Mouse (Mus musculus): ENCODE measurements around the gene Rtbdn. TPM values are rescaled to one million over a fixed set of nuclear protein-coding genes. Genes with fewer than 3 reads are reported as not detected.

Rtbdn gene
- polyA plus RNA-seq, 2 experiments from 2014 or later = not detected

- no peak for ATAC-seq
Observed at GRCm38 (mm10) chr8:84981644-84982498, 35.1 kb downstream of the Rtbdn start.

- no peak for ATAC-seq
Observed at GRCm38 (mm10) chr8:84982499-84983011, 35.8 kb downstream of the Rtbdn start.

DNA sequence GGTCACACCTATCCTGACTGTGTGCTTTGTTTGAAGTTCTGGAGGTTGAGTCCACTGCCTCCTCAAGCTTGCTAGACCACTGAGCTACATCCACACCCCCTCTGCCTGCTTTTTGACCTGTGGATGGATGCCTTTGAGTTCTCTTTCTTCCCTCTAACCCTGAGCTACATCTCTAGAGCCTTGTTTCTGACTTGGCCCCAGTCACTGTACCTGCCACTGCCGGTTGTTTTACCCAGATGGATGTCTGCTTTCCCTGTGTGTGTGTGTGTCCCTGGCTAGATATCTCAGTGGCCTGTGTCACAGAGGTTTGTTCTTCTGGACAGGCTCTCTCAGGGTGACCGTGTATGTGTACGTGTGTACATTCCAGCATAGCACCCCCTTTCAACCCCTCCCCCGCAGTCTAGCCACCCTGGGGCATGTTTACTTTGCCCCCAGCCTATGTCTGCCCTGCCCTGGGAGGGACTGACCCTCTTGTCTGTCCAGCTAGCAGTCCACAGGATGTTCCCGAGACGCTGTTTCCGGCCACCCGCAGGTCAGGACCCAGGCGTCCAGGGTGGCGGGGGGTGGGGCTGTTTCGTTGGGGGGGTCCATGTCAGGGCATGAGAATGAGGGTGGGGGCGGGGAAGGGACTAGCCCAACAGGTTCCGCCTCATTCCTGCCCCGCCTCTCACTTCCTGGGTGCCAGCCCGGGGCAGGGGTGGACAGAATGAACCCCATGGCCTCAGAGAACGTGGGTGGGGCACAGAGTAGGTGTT, 37.7 kb downstream of the Rtbdn start:
- no peak for ATAC-seq

GRCm38 (mm10) chr8:84985049-84985683, 38.4 kb downstream of the Rtbdn start:
- peak; percentile 1 for ATAC-seq

- ATAC-seq = peak; percentile 60
Observed at GRCm38 (mm10) chr8:84985684-84986378, 39.0 kb downstream of the Rtbdn start.

DNA sequence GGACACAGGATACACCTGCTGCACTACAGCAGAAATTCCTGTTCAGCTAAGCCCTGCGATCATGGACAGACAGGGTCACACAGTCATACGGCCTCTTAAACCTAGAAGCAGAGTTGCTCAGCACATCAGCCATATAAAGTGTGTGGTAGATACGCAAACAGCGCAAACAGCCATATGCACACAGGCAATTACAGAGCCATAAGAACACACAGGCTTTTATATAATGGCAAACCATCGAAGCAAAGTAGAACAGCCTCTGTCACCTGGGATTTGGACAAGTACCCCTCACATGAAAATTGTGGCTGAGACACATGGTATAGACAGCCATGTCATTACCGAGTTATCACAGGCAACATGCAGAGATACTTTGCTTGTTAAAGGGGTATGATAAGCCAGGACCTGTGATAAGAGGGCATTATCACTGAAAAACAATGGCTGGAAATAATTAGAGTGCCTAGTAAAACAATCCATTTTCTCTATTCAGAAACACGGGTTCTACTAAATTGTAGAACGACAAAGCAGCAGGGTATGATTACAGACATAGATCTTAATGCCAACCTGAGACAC, 39.7 kb downstream of the Rtbdn start:
- no peak for ATAC-seq

DNA sequence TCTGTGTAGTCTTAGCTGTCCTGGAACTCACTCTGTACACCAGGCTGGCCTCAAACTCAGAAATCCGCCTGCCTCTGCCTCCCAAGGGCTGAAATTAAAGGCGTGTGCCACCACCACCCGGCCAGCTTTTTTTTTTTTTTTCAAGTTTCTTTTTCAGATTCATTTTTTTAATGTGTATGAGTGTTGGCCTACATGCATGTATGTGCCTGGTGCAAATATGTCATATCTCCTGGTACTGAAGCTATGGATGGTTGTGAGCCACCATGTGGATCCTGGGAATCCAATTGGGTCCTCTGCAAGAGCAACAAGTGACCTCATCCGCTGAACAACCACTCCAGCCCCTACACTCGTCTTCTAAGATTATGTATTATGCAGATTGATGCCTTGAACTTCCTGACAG, 40.6 kb downstream of the Rtbdn start:
- no peak for ATAC-seq

GRCm38 (mm10) chr8:84987903-84988302, 41.1 kb downstream of the Rtbdn start:
- no peak for ATAC-seq

- ATAC-seq = no peak
Observed at GRCm38 (mm10) chr8:84989311-84989731, 42.5 kb downstream of the Rtbdn start.

DNA sequence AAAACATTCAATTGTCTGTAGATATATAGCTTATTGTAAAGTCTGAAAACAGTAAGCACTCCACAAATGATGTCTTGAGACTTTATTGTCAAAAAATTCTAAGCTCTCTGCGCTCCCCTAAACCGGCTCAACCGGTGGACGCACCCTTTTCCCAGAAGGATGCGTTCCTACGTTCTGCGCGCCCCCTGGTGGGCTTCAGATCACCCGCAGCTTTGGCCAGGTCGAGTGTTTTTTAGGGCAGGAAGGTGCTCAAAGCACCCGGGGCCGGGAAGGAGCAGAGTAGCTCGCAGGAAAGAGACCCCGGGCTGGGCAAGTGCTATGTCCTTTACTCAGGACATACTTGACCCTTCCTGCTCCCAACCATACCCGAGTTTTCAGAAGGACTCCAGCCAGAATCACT, 43.0 kb downstream of the Rtbdn start:
- ATAC-seq = no peak

- ATAC-seq = peak; percentile 65
Observed at GRCm38 (mm10) chr8:84990349-84990748, 43.6 kb downstream of the Rtbdn start, which contains the start of gene Hook2. TSS of gene Hook2 (plus strand) at chr8:84990603.

DNA sequence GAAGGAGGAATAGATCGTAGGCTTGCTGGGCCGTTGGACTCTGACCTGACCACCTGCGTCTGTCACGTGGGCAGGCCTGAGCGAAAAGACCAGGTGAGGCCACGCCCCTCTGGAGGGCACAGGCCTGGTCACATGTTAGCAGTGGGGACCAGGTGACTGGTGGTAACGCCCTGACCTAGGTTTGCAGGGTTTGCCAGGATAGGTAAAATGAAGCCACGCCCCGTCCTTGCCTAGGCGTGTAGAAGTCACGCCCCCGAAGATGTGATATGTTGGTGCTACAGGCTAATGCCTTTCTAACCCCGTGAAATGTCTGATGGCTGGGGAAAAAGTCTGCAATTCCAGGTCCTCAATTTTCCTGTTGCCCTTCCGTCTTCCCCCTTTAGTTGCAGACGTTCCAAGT, 44.0 kb downstream of the Rtbdn start:
- no peak for ATAC-seq

DNA sequence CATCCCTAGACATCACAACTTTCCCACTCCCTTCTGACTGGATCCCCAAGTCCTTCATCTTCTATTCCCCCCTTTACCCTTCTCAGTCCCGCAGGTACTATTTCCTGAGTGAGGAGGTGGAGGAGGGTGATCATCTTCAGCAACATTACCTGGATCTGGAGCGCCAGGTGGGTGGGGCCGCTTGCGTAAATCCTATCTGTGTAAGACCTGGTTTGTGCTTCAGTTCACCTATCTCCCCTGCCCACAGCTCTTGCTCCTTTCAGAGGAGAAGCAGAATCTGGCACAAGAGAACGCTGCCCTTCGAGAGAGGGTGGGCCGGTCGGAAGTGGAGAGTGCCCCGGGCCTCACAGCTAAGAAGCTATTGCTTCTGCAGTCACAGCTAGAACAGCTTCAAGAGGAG, 47.6 kb downstream of the Rtbdn start:
- ATAC-seq = no peak

GRCm38 (mm10) chr8:84995680-84996079, 48.9 kb downstream of the Rtbdn start:
- ATAC-seq = no peak

DNA sequence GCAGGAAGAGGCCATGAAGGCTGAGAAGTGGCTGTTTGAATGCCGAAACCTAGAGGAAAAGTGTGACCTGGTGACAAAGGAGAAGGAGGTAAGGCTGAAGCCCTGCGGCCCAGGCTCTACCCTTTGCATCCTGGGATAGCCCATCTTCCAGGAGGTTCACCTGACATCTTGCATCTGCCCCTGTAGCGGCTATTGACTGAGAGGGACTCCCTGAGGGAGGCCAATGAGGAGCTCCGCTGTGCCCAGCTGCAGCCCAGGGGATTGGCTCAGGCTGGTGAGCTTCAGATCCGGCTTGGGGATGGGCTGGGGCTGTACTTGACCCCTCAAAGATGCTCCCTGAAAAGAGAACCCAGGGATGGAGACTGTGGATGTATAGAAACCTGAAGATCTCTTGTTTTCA, 50.2 kb downstream of the Rtbdn start:
- ATAC-seq = no peak

DNA sequence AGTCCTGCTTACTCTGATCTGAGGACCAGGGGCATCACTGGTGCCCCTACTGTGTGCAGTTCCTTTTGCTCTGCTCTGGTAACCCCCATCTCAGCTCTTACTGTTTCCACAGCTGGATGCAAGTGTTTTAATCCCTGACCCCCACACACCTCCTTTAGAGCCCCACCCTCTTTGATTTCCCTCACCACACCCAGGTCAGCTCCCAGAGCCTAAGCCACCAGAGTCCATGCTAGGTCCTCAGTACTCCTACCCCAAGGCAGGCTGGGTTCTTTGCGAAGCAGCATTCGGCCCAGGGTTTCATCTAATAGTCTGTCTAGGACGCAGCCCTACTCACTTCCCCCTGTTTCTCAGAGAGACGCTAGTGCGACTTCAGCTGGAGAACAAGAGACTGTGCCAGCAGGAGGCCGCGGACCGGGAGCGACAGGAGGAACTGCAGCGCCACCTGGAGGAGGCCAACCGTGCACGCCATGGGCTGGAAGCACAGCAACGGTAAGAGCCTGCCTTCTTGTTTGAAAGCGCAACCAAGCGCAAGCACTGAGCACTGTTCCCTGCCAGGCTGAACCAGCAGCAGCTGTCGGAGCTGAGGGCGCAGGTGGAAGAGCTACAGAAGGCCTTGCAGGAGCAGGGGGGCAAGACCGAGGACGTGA, 51.0 kb downstream of the Rtbdn start:
- peak; percentile 97 for ATAC-seq

Other genes with a start within 250 kb of the Rtbdn start
- 1 to 10 TPM in 1 of 2 experiments, under 1 TPM in 1; 0.85 to 1.2 TPM for gene Lyl1, start 245.5 kb upstream of the Rtbdn start, polyA plus RNA-seq (2017; shearing (Covaris generic))
- gene G430095P16Rik, start 224.0 kb upstream of the Rtbdn start, polyA plus RNA-seq (2017; shearing (Covaris generic)) = 10 to 100 TPM; 20.2 to 37.5 TPM
- 1 to 10 TPM; 2.0 to 2.2 TPM for gene Nfix, start 146.6 kb upstream of the Rtbdn start, polyA plus RNA-seq (2017; shearing (Covaris generic))
- gene Dand5, start 124.2 kb upstream of the Rtbdn start, polyA plus RNA-seq (2017; shearing (Covaris generic)) = 1 to 10 TPM; 4.2 to 4.5 TPM
- gene Gadd45gip1, start 115.5 kb upstream of the Rtbdn start, polyA plus RNA-seq (2017; shearing (Covaris generic)) = 10 to 100 TPM; 18.5 to 21.5 TPM
- 100 to 1,000 TPM; 125 to 131 TPM for gene Rad23a, start 106.3 kb upstream of the Rtbdn start, polyA plus RNA-seq (2017; shearing (Covaris generic))
- 100 to 1,000 TPM; 269 to 303 TPM for gene Calr, start 100.1 kb upstream of the Rtbdn start, polyA plus RNA-seq (2017; shearing (Covaris generic))
- 10 to 100 TPM; 45.8 to 58.4 TPM for gene Farsa, start 90.0 kb upstream of the Rtbdn start, polyA plus RNA-seq (2017; shearing (Covaris generic))
- gene Syce2, start 74.9 kb upstream of the Rtbdn start, polyA plus RNA-seq (2017; shearing (Covaris generic)) = 10 to 100 TPM in 1 of 2 experiments, 1 to 10 TPM in 1; 8.2 to 15.0 TPM
- gene Gcdh, start 53.1 kb upstream of the Rtbdn start, polyA plus RNA-seq (2017; shearing (Covaris generic)) = 10 to 100 TPM; 11.3 to 15.1 TPM
- 1 to 10 TPM in 1 of 2 experiments, not detected in 1; 1.1 TPM for gene Klf1, start 45.1 kb upstream of the Rtbdn start, polyA plus RNA-seq (2017; shearing (Covaris generic))
- 10 to 100 TPM; 15.1 to 18.1 TPM for gene Dnase2a, start 38.4 kb upstream of the Rtbdn start, polyA plus RNA-seq (2017; shearing (Covaris generic))
- gene Mast1, start 9.6 kb upstream of the Rtbdn start, polyA plus RNA-seq (2017; shearing (Covaris generic)) = 1 to 10 TPM in 1 of 2 experiments, under 1 TPM in 1; 0.64 to 1.0 TPM
- not detected for gene Gm49661, start 22.4 kb downstream of the Rtbdn start, polyA plus RNA-seq (2017; shearing (Covaris generic))
- gene Prdx2, start 22.6 kb downstream of the Rtbdn start, polyA plus RNA-seq (2017; shearing (Covaris generic)) = 100 to 1,000 TPM; 246 to 312 TPM
- gene Rnaseh2a, start 22.8 kb downstream of the Rtbdn start, polyA plus RNA-seq (2017; shearing (Covaris generic)) = 10 to 100 TPM; 68.9 to 91.0 TPM
- gene Junb, start 31.7 kb downstream of the Rtbdn start, polyA plus RNA-seq (2017; shearing (Covaris generic)) = 10 to 100 TPM; 28.9 to 30.5 TPM
- gene Hook2, start 43.6 kb downstream of the Rtbdn start, polyA plus RNA-seq (2017; shearing (Covaris generic)) = 1 to 10 TPM; 2.6 to 3.0 TPM
- gene Best2, start 67.5 kb downstream of the Rtbdn start, polyA plus RNA-seq (2017; shearing (Covaris generic)) = not detected
- 10 to 100 TPM; 55.6 to 98.1 TPM for gene Asna1, start 78.3 kb downstream of the Rtbdn start, polyA plus RNA-seq (2017; shearing (Covaris generic))
- 10 to 100 TPM; 26.8 to 30.5 TPM for gene Trir, start 79.8 kb downstream of the Rtbdn start, polyA plus RNA-seq (2017; shearing (Covaris generic))
- 10 to 100 TPM in 1 of 2 experiments, 1 to 10 TPM in 1; 9.2 to 19.4 TPM for gene Tnpo2, start 89.9 kb downstream of the Rtbdn start, polyA plus RNA-seq (2017; shearing (Covaris generic))
- 1 to 10 TPM; 2.8 to 3.1 TPM for gene Fbxw9, start 113.1 kb downstream of the Rtbdn start, polyA plus RNA-seq (2017; shearing (Covaris generic))
- gene Gm5741, start 121.0 kb downstream of the Rtbdn start, polyA plus RNA-seq (2017; shearing (Covaris generic)) = not detected
- 10 to 100 TPM; 28.3 to 29.8 TPM for gene Dhps, start 124.8 kb downstream of the Rtbdn start, polyA plus RNA-seq (2017; shearing (Covaris generic))
- 100 to 1,000 TPM; 132 to 134 TPM for gene Wdr83os, start 133.7 kb downstream of the Rtbdn start, polyA plus RNA-seq (2017; shearing (Covaris generic))
- gene Wdr83, start 134.3 kb downstream of the Rtbdn start, polyA plus RNA-seq (2017; shearing (Covaris generic)) = 10 to 100 TPM; 33.1 to 46.7 TPM
- gene Man2b1, start 136.3 kb downstream of the Rtbdn start, polyA plus RNA-seq (2017; shearing (Covaris generic)) = 10 to 100 TPM; 64.8 to 82.0 TPM
- gene Zfp791, start 176.1 kb downstream of the Rtbdn start, polyA plus RNA-seq (2017; shearing (Covaris generic)) = not detected
- under 1 TPM in 1 of 2 experiments, not detected in 1; 0.20 TPM for gene Cks1brt, start 204.9 kb downstream of the Rtbdn start, polyA plus RNA-seq (2017; shearing (Covaris generic))

Data from activated CD4-positive, CD25-positive, alpha-beta regulatory T cell, adult 4 months (primary cell).